Mouse (Mus musculus): ENCODE data around the gene Hipk1. TPM values are rescaled to one million over a fixed set of nuclear protein-coding genes. Genes with fewer than 3 reads are reported as not detected.

Hipk1 gene
- 73.0 and 79.2 TPM in 2 replicates for polyA plus RNA-seq (2012; rRNA removed; ENCODE audit: low replicate concordance)

DNA sequence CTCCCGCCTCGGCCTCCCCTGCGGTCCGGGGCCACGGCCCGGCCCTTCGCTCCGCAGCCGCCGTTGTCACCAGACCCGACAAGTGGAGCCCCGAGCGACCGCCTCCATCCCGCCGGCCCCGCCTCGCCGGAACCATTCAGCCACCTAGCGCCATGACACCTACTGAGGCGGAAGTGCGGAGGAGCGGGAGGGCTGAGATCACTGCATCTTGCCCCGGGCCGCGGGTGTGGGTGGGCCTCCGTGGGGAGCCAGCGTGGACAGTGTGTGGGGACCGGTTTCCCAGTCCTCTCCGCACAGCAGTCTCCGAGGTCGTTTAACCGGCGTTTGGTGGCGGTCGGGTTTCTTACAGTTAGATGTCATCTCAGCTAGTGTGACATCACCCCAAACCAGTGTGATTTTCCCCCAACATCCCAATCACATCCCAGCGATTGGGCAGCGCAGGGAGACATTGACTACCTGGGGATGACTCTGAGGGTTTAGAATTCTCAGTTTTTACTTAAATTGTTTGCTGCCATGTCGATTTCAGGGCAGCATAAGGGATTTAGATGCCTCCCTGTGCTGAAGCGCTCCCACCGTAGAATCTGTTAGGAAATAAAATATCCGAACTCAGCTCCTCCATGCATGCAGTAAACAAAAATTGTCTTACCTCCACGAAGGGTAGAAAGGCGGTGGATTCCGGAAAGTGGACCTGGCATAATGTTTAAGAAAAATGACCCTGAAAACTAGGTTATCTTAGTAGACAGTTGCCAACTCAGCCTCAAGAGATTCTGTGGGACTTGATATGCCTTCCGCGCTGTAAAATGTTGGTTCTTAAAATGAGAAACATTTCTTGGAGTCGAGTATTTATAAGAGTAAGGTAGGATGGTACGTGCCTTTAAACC lies at the start of gene Hipk1:
Gene Hipk1 (minus strand): TSS at position 334 of the 881 bp plus-strand sequence.

DNA sequence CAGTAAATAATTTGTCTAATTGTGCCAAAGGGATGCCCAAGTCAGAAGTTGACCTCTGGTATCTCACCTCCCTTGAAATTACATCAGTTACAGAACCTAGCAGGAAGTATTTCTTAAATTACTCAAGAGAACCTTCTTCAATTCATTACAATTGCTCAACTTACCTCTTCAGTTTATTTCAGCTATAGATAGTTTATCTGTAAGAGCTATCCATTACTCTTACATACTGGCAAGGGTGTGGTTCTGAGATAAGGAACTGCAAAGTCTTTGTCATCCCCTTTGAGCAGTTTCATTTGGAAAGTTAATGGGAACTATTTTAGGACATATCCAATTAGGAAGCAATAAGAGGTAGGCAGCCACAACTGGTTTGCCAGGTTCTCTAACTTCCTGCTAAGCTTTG lies 41.1 kb upstream of the Hipk1 start, which contains the start of gene Bcl2l15:
Gene Bcl2l15 (plus strand): TSS at position 176 of the 400 bp plus-strand sequence.

DNA sequence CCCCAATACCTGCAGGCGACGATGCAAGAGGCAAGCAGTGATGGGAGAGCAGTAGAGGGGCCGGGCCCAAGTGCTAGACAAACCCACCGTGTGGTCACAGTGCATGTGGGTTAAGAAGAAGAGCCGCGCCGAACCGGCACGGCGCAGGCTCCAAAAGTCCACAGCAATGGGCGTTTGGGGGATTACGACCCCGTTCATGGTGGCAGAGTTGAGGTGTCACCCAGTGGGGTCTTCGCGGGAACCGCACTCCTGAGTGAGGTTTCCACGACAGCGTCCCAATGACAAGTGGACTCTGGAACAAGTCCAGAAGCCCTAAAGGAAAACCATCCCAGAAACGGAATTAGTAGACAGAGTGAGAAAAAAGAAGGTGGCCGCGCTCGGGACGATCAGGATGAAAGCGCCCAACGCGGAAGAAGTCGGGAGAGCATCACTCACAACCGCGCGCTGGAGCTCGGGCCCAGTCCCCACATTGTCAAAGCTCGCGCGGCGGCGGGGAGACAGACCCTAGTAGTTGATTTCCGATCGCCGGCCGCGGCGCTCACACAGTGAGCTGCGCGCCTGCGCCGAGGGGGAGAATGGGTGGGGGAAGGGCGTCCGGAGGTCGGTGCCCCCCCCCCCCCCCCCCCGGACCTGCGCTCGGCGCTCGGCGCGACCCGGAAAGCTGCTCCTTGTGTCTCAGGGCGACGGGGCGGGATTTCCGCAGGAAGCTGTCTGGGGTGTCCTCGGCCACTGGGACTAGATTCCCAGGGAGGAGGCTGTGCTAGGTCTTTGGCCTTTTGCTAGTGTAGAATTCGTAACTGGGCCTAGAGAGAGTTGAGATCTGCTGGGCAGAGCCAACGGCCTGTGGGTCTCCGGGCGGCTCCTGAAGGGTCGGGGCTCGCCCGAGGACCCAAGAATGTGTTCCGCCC lies 17.8 kb upstream of the Hipk1 start, which contains the start of the genes Dclre1b, Ap4b1 and Gm43064:
Gene Dclre1b (minus strand): TSS at position 554 of the 908 bp plus-strand sequence.
Gene Ap4b1 (plus strand): TSS at position 630 of the 908 bp plus-strand sequence.
Gene Gm43064 (plus strand): TSS at position 683 of the 908 bp plus-strand sequence.

DNA sequence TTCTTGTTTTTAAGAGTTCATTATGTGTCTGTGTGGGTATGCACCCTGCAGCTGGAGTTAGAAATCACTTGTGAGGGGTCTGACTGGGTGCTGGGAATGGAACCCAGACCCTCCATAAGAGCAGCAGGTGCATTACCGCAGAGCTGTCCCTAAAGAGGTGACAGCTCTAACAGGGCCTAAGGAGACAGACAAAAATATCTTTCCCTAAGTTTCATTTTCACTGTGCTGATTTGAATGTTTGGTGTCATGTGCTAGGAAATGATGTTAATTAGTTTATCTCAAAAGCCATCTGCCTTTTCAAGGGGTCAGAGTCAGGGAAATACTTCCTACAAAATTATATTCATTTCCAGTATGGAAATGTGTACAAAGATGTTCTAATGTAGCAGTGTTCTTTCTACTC lies 52.0 kb downstream of the Hipk1 start, which contains the start of gene Gm10964:
Gene Gm10964 (plus strand): TSS at position 38 of the 400 bp plus-strand sequence.

DNA sequence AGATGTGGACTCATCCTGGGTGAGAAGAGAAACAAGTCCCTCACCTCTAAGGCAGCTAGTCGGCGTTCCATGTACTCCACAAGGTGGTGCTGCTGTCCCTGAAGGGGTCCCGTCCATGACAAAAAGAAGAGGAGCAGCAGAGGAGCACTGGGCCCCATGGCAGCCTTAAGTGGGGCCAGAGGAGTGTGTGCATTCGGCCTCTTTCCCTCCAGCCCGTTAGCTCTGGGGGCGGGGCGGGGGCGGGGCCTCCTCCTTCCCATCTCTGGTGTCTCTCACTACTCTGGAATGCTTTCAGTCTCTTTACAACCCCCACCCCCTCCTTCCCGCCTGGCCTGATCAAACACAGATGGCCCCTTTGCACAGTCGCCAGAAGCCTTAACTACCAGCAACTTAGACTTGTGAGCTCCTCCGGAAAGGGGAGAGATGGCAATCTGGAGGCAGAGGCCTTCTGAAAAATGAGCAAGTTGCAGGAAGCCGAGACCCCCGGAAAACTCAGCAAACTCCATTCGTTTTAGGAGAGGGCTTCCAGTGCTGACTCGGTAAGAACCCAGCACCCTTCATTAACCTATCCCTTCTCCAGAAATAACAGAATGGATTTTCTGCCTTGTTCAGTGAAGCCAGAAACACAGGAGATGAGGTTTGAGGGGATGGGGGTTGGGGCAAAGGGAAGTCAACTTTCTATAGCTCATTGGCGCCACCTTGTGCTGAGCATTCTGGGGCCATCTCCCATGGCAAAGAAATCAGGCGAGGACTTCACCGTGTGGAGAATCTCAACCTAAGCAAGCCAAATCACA lies 53.4 kb downstream of the Hipk1 start, which contains the start of gene Olfml3:
Gene Olfml3 (minus strand): TSS at position 224 of the 794 bp plus-strand sequence.

Other genes with a start within 250 kb of the Hipk1 start
- gene Syt6, start 216.3 kb downstream of the Hipk1 start, polyA plus RNA-seq (2012; rRNA removed; ENCODE audit: low replicate concordance): 0.39 TPM in 1 of 2 replicates, not detected in the other
- gene Atg4a-ps, start 145.5 kb downstream of the Hipk1 start, polyA plus RNA-seq (2012; rRNA removed; ENCODE audit: low replicate concordance): not detected in 2 replicates
- gene Olfml3, start 53.6 kb downstream of the Hipk1 start, polyA plus RNA-seq (2012; rRNA removed; ENCODE audit: low replicate concordance): 7.1 and 68.9 TPM in 2 replicates
- gene Gm10964, start 52.2 kb downstream of the Hipk1 start, polyA plus RNA-seq (2012; rRNA removed; ENCODE audit: low replicate concordance): not detected in 2 replicates
- 19.1 and 19.6 TPM in 2 replicates for gene Dclre1b, start 17.9 kb upstream of the Hipk1 start, polyA plus RNA-seq (2012; rRNA removed; ENCODE audit: low replicate concordance)
- gene Ap4b1, start 18.0 kb upstream of the Hipk1 start, polyA plus RNA-seq (2012; rRNA removed; ENCODE audit: low replicate concordance): 17.5 and 20.9 TPM in 2 replicates
- gene Gm43064, start 18.0 kb upstream of the Hipk1 start, polyA plus RNA-seq (2012; rRNA removed; ENCODE audit: low replicate concordance): 0.14 and 0.86 TPM in 2 replicates
- 4.8 TPM in 1 of 2 replicates, not detected in the other for gene Bcl2l15, start 41.0 kb upstream of the Hipk1 start, polyA plus RNA-seq (2012; rRNA removed; ENCODE audit: low replicate concordance)
- 2.4 and 9.0 TPM in 2 replicates for gene Ptpn22, start 68.2 kb upstream of the Hipk1 start, polyA plus RNA-seq (2012; rRNA removed; ENCODE audit: low replicate concordance)
- gene Rsbn1, start 122.6 kb upstream of the Hipk1 start, polyA plus RNA-seq (2012; rRNA removed; ENCODE audit: low replicate concordance): 2.4 and 6.3 TPM in 2 replicates
- 4.1 and 9.4 TPM in 2 replicates for gene Phtf1, start 176.5 kb upstream of the Hipk1 start, polyA plus RNA-seq (2012; rRNA removed; ENCODE audit: low replicate concordance)